Mouse (Mus musculus) liver, postnatal 0 days (tissue): ENCODE data around the gene Psmd7.

Source experiments
- CTCF ChIP-seq: sonication (generic); IDR thresholded peaks from 2 replicates; pipeline ENCODE4 v1.5.1; 2016; ENCODE audit warnings: antibody characterized with exemption, low read depth
- EP300 ChIP-seq: IDR thresholded peaks from 2 replicates; pipeline ENCODE4 v1.6.1; 2016; ENCODE audit warnings: antibody characterized with exemption, low read depth, mild to moderate bottlenecking

DNA sequence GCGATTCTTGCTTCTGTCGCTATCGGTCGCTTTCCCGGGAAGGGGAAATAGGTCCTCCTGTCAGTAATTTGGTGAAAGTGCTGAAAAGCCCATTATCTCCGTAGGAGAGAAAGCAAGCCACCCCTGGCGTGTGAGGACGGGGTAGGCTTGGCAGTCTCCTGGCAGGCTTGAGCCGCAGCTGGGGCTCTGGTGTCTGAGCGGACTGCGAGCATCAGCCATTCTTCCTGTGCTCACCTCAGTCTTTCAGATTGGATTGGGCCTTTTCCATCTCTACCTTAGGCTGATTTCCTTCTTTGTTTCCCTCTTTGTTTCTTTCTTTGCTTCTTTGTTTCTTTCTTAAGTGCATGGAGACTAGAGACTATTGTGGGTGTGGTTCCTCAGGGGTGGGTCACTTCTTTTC, 22.6 kb upstream of the Psmd7 start:
- TF ChIP-seq CTCF (no peak), EP300 (no peak)
